Mouse (Mus musculus) frontal cortex, postnatal 10 days (tissue): ENCODE data around the gene Snupn.

Experiments
- DNase-seq, 2 experiments: peaks; one replicate each; pipeline ENCODE4 v3.0.0; 2022; ENCODE audit warnings: low spot score in 2 of 2, mixed read lengths in 1 of 2

Snupn gene

DNA sequence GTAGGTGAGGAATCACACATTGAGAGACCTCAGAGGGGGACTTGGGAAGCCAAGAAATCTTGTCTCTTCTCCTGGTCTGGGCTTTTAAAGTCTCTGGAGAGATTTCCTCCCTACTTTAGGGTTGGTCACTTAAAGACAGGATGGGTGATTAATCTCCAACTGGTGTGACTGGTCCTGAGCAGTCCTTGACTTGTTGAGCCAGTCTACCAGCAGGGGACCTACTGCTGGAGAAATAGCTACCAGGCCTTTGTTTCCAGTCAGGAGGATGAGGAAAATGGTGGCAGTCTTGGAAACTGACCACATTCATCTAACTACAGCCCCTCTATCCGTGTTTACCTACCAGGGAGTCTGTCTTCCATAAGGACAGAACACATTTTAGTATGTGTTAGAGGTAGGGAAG lies 61.7 kb downstream of the Snupn start:
- no peak for DNase-seq

DNA sequence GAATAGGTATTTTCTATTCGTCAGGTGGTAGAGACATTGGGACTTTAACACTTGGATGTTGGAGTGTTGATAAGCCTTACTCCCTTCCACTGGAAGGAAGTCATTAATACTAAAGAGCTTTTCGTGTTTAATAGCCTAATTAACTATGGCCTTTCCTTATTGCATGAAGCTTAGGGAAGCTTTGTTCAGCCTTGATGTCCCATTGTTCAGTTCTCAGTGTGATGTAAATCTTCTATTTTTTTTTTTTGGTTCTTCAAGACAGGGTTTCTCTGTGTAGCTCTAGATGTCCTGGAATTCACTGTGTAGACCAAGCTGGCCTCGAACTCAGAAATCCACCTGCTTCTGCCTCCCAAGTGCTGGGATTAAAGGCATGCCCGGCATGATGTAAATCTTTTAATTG lies 62.2 kb downstream of the Snupn start:
- no peak for DNase-seq

GRCm38 (mm10) chr9:57013756-57014155 lies 63.1 kb downstream of the Snupn start:
- no peak for DNase-seq

DNA sequence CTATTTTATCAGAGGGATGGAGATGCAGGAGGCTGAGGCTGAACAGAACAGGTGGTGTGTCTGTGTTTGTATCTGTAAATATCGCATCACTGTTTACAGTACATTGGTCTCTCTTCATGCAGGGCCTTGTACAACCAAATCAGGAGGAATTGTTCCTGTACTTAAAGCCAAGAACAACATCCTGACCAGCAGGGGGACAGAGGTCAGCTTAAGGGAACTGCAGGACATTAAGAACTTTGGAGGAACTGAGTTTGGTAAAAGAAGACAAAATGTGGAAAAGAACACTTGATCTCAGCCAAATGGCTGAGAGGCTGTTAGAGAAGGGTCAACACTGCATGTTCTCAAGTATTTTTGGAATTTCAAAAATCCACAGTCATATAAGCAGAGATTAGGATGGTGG lies 64.1 kb downstream of the Snupn start:
- DNase-seq, result no peak

DNA sequence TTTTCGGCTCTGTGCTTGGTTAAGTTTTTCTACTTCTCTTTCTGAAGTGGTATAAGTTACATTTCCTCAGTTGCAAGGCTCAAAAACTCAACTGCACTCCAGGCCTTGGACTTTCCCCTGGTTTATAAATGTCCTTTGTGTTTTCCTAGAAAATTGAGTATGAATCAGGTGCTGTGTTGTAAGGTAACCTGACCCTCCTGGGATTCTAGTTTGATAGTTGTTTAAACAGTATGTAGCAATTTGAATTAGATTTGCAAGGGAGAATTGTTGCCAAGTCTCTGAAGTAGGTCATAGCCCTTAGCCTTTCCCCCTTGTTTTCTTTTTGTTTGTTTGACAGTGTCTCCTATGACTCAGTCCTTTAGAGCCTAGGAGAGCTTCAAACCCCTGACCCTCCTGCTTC lies 67.0 kb downstream of the Snupn start:
- DNase-seq, result no peak

DNA sequence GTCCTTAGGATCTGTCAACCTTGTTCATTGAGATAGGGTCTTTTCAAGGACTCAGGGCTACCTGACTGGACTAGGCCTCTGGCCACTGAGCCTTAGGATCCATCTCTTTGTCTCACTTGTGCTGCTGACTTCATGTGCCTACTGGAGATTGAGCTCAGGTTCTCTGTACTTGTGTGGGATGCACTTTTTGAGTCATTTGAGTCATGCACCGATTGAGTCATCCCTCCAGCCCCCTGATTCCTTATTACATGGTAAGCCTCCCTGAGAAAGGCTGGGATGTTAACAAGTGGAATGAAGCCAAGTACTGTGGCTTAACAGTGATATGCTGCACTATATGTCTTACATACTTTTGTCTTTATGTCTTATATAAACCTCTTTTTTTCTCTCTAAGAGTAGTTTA lies 81.1 kb downstream of the Snupn start:
- no peak for DNase-seq
